Mouse (Mus musculus) megakaryocyte, embryonic 14.5 days (primary cell): Measurements from ENCODE around the gene Etfa. TPM values are rescaled to one million over a fixed set of nuclear protein-coding genes. Genes with fewer than 3 reads are reported as not detected.

Experiments used
- H3K27me3 ChIP-seq: replicated peaks from 2 replicates; pipeline ENCODE3; 2012; ENCODE audit warnings: inconsistent platforms
- H3K36me3 ChIP-seq: replicated peaks from 2 replicates; pipeline ENCODE3; 2012; ENCODE audit warnings: low read length, inconsistent platforms, mixed read lengths
- H3K4me1 ChIP-seq: 2 replicates; pipeline ENCODE4 v1.6.1; 2012; ENCODE audit warnings: inconsistent platforms
- H3K4me3 ChIP-seq: replicated peaks from 2 replicates; pipeline ENCODE3; 2012; ENCODE audit warnings: moderate library complexity, mild to moderate bottlenecking, inconsistent platforms
- H3K9me3 ChIP-seq: 2 replicates; pipeline ENCODE4 v1.6.1; 2012; ENCODE audit warnings: inconsistent platforms
- FLI1 ChIP-seq: IDR thresholded peaks from 2 replicates; pipeline ENCODE4 v1.6.1; 2012; ENCODE audit warnings: low read length, inconsistent platforms, mixed read lengths
- GATA1 ChIP-seq: IDR thresholded peaks from 3 replicates; pipeline ENCODE4 v1.6.1; 2012; ENCODE audit warnings: mixed read lengths, low read length, inconsistent platforms, borderline replicate concordance
- polyA plus RNA-seq: library from polyadenylated mRNA; stranded (reverse); fragments of >175 nt; gene quantifications from 2 replicates; pipeline ENCODE4 v1.2.3, GENCODE M21; 2012; ENCODE audit warnings: low replicate concordance; ENCODE audit not compliant: insufficient read depth

Etfa gene
- polyA plus RNA-seq, 1 experiment: 30.7 TPM

GRCm38 (mm10) chr9:55543336-55543702 lies 31.3 kb upstream of the Etfa start:
- Histone ChIP-seq H3K9me3 (peaks cover 16% of the 10 kb centered on the region; the same call in 1 of the 2 replicates), H3K36me3 (no peaks in the 10 kb centered on the region), H3K4me3 (peak overlapping the region; percentile 39), H3K27me3 (peaks cover 100% of the 10 kb centered on the region), H3K4me1 (peaks cover 78% of the 10 kb centered on the region)
- no peak for TF ChIP-seq GATA1
- TF ChIP-seq FLI1: no peak

GRCm38 (mm10) chr9:55542366-55543325 lies 30.6 kb upstream of the Etfa start:
- Histone ChIP-seq H3K9me3 (peaks cover 16% of the 10 kb centered on the region; the same call in 1 of the 2 replicates), H3K36me3 (no peaks in the 10 kb centered on the region), H3K4me1 (peaks cover 82% of the 10 kb centered on the region), H3K4me3 (peak overlapping the region; percentile 91), H3K27me3 (peaks cover 99% of the 10 kb centered on the region)
- TF ChIP-seq FLI1 (no peak), GATA1 (no peak)

- peaks cover 90% of the 10 kb centered on the region for H3K4me1 ChIP-seq
- H3K9me3 ChIP-seq: peaks cover 16% of the 10 kb centered on the region; the same call in 1 of the 2 replicates
- no peaks in the 10 kb centered on the region for H3K36me3 ChIP-seq
- peak overlapping the region; percentile 91 for H3K4me3 ChIP-seq
- TF ChIP-seq FLI1 (no peak), GATA1 (no peak)
- peaks cover 98% of the 10 kb centered on the region for H3K27me3 ChIP-seq
Measured at GRCm38 (mm10) chr9:55541681-55542365, 29.8 kb upstream of the Etfa start.

GRCm38 (mm10) chr9:55540888-55541287 lies 28.8 kb upstream of the Etfa start:
- Histone ChIP-seq H3K9me3 (peaks cover 10% of the 10 kb centered on the region; the same call in 1 of the 2 replicates), H3K27me3 (peaks cover 94% of the 10 kb centered on the region), H3K36me3 (no peaks in the 10 kb centered on the region), H3K4me3 (peak overlapping the region; percentile 89), H3K4me1 (peaks cover 92% of the 10 kb centered on the region)
- TF ChIP-seq GATA1 (no peak), FLI1 (no peak)

GRCm38 (mm10) chr9:55540391-55540770 lies 28.3 kb upstream of the Etfa start:
- Histone ChIP-seq H3K4me1 (peaks cover 89% of the 10 kb centered on the region), H3K27me3 (peaks cover 91% of the 10 kb centered on the region), H3K4me3 (peak overlapping the region; percentile 46), H3K36me3 (no peaks in the 10 kb centered on the region), H3K9me3 (peaks cover 7% of the 10 kb centered on the region; the same call in 1 of the 2 replicates)
- no peak for TF ChIP-seq FLI1
- TF ChIP-seq GATA1: no peak

GRCm38 (mm10) chr9:55539661-55540390 lies 27.8 kb upstream of the Etfa start:
- H3K27me3 ChIP-seq: peaks cover 90% of the 10 kb centered on the region
- H3K4me3 ChIP-seq: no peak overlapping the region

GRCm38 (mm10) chr9:55539006-55539405 lies 27.0 kb upstream of the Etfa start:
- peaks cover 75% of the 10 kb centered on the region for H3K4me1 ChIP-seq
- H3K4me3 ChIP-seq: no peak overlapping the region
- H3K36me3 ChIP-seq: no peaks in the 10 kb centered on the region
- H3K9me3 ChIP-seq: peaks cover 7% of the 10 kb centered on the region; the same call in 1 of the 2 replicates
- TF ChIP-seq FLI1 (no peak), GATA1 (no peak)
- H3K27me3 ChIP-seq: peaks cover 88% of the 10 kb centered on the region

More at GRCm38 (mm10) chr9:55539661-55540390, 27.8 kb upstream of the Etfa start:
- no peaks in the 10 kb centered on the region for H3K36me3 ChIP-seq
- H3K4me1 ChIP-seq: peaks cover 83% of the 10 kb centered on the region
- H3K9me3 ChIP-seq: peaks cover 7% of the 10 kb centered on the region; the same call in 1 of the 2 replicates
- no peak for TF ChIP-seq FLI1
- TF ChIP-seq GATA1: no peak

GRCm38 (mm10) chr9:55538377-55538776 lies 26.3 kb upstream of the Etfa start, which contains the start of gene Isl2:
Gene Isl2, plus strand, starts transcription at chr9:55538672.
- TF ChIP-seq FLI1 (no peak), GATA1 (no peak)
- Histone ChIP-seq H3K27me3 (peaks cover 84% of the 10 kb centered on the region), H3K4me3 (no peak within 1 kb of the TSS), H3K4me1 (peaks cover 69% of the 10 kb centered on the region), H3K9me3 (peaks cover 7% of the 10 kb centered on the region; the same call in 1 of the 2 replicates), H3K36me3 (no peaks in the 10 kb centered on the region)

GRCm38 (mm10) chr9:55535907-55536306 lies 23.9 kb upstream of the Etfa start:
- Histone ChIP-seq H3K9me3 (peaks cover 7% of the 10 kb centered on the region; the same call in 1 of the 2 replicates), H3K4me3 (no peak overlapping the region), H3K36me3 (no peaks in the 10 kb centered on the region), H3K4me1 (peaks cover 45% of the 10 kb centered on the region), H3K27me3 (peaks cover 73% of the 10 kb centered on the region)
- no peak for TF ChIP-seq FLI1
- TF ChIP-seq GATA1: no peak
